Comparison of ENCODE assay signal across 28 mouse cellular contexts in genomic region chr9:10389863-10390262, GRCm38 (mm10).
"Had no signal": no experiment of that assay in that cellular context is flagged by ENCODE, and none has a peak within 500 bp of the region (broad histone marks: within the 10 kb centered on the region; RNA-seq: fewer than 3 reads in every experiment).

No protein-coding gene starts in this region.

- H3K4me3 ChIP-seq: embryonic facial prominence, embryonic 10.5 days; embryonic facial prominence, embryonic 12.5 days; embryonic facial prominence, embryonic 13.5 days; embryonic facial prominence, embryonic 15.5 days; erythroblast, embryonic 14.5 days; forebrain, embryonic 10.5 days; forebrain, embryonic 12.5 days; forebrain, embryonic 13.5 days; forebrain, embryonic 15.5 days; gastrocnemius, adult 2 months; heart, adult 2 months had no signal

- DNase-seq: cerebellum, adult 8-10 months; cerebellum, adult 9-10 months; cerebellum, adult 9-11 months; cerebellum, postnatal 10 days; cerebellum, postnatal 14 days; cerebellum, postnatal 25 days; cerebellum, postnatal 36 days; embryo, embryonic 11 days; forebrain, postnatal 0 days; gastrocnemius, adult 2 months; gastrocnemius, postnatal 10 days; gastrocnemius, postnatal 14 days; gastrocnemius, postnatal 25 days; gastrocnemius, postnatal 36 days; heart, adult 11 months; heart, adult 18-20 months; heart, adult 2 months had no signal

- H3K27ac ChIP-seq: embryonic facial prominence, embryonic 10.5 days; embryonic facial prominence, embryonic 12.5 days; embryonic facial prominence, embryonic 13.5 days; embryonic facial prominence, embryonic 15.5 days; forebrain, embryonic 10.5 days; forebrain, embryonic 12.5 days; forebrain, embryonic 13.5 days; forebrain, embryonic 15.5 days; gastrocnemius, adult 2 months; heart, adult 2 months had no signal

- H3K4me1 ChIP-seq: embryonic facial prominence, embryonic 10.5 days; embryonic facial prominence, embryonic 12.5 days; embryonic facial prominence, embryonic 13.5 days; embryonic facial prominence, embryonic 15.5 days; forebrain, embryonic 10.5 days; forebrain, embryonic 12.5 days; forebrain, embryonic 13.5 days; forebrain, embryonic 15.5 days had no signal

- H3K9ac ChIP-seq: embryonic facial prominence, embryonic 12.5 days; embryonic facial prominence, embryonic 13.5 days; embryonic facial prominence, embryonic 15.5 days; forebrain, embryonic 12.5 days; forebrain, embryonic 13.5 days; forebrain, embryonic 15.5 days; forebrain, postnatal 0 days had no signal

- ATAC-seq: forebrain, embryonic 13.5 days; forebrain, embryonic 14.5 days; forebrain, embryonic 15.5 days; forebrain, embryonic 16.5 days; forebrain, postnatal 0 days had no signal

- H3K9me3 ChIP-seq: embryonic facial prominence, embryonic 10.5 days; embryonic facial prominence, embryonic 12.5 days; embryonic facial prominence, embryonic 13.5 days; embryonic facial prominence, embryonic 15.5 days; forebrain, embryonic 10.5 days; forebrain, embryonic 12.5 days; forebrain, embryonic 13.5 days; forebrain, embryonic 15.5 days had no signal

- H3K4me2 ChIP-seq: embryonic facial prominence, embryonic 12.5 days; embryonic facial prominence, embryonic 13.5 days; embryonic facial prominence, embryonic 15.5 days; forebrain, embryonic 12.5 days; forebrain, embryonic 13.5 days; forebrain, embryonic 15.5 days had no signal

- H3K27me3 ChIP-seq: embryonic facial prominence, embryonic 12.5 days; embryonic facial prominence, embryonic 13.5 days; embryonic facial prominence, embryonic 15.5 days; forebrain, embryonic 12.5 days; forebrain, embryonic 13.5 days; forebrain, embryonic 15.5 days had no signal

- H3K36me3 ChIP-seq: embryonic facial prominence, embryonic 10.5 days; embryonic facial prominence, embryonic 12.5 days; embryonic facial prominence, embryonic 13.5 days; embryonic facial prominence, embryonic 15.5 days; forebrain, embryonic 10.5 days; forebrain, embryonic 12.5 days; forebrain, embryonic 15.5 days had no signal
